Mouse (Mus musculus) skeletal muscle tissue, adult 2 months (tissue): ENCODE measurements around the gene Polr3e.
A peak's percentile ranks its signal among the peaks of the same experiment; 100 is the strongest.

Experiments used
- DNase-seq: peaks from one replicate; pipeline ENCODE4 v3.0.0-alpha.2; 2012; ENCODE audit warnings: low read depth, low spot score

Gene Polr3e

GRCm38 (mm10) chr7:120917592-120918461 lies at the start of gene Polr3e:
Polr3e (plus strand) TSS chr7:120917744.
- peak; percentile 99 for DNase-seq

- no peak for DNase-seq
Measured at GRCm38 (mm10) chr7:120869883-120870282, 47.7 kb upstream of the Polr3e start.

DNA sequence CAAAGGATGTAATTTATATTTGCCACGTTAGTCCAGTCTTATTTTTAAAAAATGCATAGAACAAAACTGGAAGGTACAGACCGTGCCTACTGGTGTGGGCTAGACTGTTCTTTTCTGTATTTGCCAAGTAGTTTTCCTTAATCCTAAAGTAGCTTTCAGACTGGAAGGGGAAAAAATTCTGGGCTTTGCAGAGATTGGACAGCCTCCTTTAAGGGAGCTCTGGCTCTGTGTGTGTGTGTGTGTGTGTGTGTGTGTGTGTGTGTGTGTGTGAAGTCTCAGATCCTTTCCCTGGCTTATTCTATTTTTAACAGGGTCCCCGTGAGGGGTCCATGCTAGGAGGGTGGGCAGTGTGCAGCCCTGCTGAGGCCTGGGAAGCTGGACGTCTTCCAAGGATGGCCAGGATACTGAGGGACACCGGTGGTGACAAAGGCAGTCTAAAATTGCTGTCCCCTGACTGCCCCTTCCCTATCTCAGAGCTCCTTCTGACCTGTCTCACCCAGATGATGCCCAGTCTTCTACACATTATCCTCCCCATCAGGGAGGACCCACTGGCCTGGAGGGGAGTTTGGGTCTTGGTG lies 47.0 kb upstream of the Polr3e start:
- DNase-seq, result no peak

DNA sequence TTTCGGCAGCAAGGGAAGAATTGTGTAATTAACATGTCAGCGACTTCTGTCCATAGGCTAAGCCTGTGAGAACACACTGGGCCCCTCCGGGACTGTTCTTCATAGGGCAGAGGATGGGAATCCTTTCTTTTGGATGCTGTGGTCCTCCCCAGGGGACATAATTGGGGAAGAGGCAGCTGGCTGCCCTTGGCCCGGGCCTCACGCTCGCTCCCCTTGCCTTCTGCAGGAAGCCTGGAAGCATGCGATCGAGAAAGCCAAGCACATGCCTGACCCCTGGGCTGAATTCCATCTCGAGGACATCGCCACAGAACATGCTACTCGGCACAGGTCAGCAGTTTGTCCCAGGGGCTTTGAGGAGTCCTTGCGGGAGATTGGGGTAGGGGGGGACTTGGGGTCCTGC lies 44.5 kb upstream of the Polr3e start:
- DNase-seq, result no peak

DNA sequence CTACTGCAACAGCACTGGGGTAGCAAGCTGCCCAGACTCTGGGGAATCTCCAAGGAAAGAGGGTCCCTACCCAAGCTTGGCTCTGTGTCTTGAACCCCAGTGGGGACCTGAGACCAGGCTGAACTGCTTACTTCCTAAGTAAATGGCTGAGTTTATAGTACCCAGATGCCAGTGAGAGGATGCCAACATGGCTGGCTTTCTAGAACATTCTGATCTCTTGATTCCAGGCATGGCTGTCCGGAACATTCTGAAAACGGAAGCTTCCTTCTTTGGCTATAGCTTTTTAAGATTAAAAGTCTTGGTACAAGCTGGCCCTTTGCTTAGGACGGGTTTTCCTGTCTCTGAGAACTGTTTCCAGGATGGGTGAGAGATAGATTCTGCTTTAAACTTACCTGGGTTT lies 43.5 kb upstream of the Polr3e start:
- DNase-seq, result peak; percentile 68

- no peak for DNase-seq
Measured at GRCm38 (mm10) chr7:120874764-120875539, 42.6 kb upstream of the Polr3e start.

DNA sequence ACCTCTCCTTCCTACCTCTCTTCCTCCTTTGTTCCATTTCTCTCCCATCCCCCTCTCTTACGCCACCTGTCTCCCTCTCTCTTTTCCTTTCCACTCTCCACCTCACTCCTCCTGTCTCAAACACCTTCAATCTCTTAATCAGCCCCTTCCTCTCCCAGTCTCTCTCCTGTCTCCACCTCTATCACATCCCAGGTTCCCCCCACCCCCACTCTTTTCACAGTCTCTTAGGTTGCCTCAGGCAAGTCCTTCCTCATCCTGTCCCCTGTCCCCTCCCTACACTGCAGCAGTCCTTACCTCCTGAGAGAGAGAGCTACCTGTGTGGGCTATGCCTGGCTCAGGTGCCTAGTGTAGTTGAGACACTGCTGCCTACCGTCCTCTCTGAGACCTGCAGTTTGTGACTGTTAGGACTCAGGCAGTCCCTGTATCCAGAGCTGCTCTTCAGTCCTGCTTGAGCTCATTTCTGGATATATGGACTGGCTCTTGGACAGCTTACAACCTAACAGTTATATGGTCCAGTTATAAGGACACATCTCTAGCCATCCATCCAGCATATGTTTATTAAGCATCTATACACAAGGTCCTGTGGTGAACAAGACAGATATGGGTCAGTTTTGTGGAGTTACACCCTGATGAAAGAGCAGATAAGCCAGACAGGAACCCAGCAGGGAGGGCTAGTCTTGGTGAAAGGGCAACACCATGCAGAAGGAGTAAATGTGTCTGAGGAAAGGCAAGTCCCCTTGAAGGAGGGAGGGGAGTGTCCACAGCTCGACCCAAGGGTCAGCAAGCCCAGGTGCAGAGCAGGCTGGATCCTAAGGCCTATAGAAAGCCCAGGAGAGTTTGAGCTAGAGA lies 41.8 kb upstream of the Polr3e start:
- no peak for DNase-seq

GRCm38 (mm10) chr7:120878271-120878670 lies 39.3 kb upstream of the Polr3e start:
- DNase-seq, result no peak

DNA sequence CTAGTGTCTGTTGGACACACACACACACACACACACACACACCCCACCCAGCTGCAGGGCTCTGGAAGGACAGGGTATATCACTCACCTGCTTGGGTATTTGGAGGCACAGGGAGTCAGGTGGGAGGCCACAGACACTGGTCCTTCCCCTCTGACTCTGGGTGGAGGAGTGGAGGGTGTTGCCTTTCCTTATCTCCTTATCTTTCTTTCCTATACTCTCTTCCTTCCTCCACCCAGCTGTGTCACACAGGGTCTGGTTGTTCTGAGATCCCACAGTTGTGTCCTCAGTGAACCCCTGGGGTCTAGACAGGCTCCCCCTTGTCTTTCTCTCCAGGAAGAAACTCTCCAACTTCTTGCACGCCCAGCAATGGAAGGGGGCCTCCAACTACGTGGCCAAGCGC lies 37.6 kb upstream of the Polr3e start:
- DNase-seq, result no peak

- DNase-seq, result no peak
Measured at GRCm38 (mm10) chr7:120880770-120881169, 36.8 kb upstream of the Polr3e start.

DNA sequence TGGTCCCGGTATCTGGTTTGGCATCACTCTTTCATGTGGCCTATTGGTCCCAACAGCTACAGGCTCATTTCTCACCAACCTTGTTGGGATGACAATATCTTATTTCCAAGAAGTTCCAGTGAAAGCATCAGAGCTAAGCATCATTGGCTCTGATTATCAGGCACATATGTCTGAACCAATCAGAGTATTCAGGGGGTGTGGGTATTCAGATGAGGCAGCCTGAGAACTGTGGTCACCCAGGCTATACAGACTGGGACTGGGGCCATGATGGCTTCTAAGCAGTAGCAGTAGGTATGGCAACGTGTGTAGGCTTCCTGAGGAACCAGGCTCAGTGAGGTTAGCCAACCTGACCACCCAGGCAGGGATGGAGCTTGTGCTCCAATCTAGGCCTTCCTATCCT lies 36.1 kb upstream of the Polr3e start:
- no peak for DNase-seq

DNA sequence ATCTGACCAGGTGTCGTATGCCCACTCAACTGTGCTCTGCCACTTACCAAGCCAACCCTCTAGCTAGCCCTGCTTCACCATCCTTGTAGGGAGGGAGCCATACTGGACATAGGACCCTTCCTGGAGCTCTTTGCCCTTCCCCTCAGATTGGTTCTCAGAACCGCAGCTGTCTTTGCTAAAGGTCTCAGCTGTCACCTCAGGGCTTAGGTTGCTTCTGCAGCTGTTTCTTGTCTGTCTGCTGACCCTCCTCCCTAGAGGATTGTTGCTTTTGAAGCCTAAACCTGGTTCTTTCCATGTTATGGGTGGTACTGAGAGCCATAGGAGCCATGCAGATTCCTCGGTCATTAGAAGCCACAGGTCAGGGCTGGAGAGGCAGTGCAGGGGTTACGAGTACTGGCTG lies 34.9 kb upstream of the Polr3e start:
- DNase-seq, result no peak

- DNase-seq, result no peak
Measured at GRCm38 (mm10) chr7:120883523-120884290, 33.8 kb upstream of the Polr3e start.

DNA sequence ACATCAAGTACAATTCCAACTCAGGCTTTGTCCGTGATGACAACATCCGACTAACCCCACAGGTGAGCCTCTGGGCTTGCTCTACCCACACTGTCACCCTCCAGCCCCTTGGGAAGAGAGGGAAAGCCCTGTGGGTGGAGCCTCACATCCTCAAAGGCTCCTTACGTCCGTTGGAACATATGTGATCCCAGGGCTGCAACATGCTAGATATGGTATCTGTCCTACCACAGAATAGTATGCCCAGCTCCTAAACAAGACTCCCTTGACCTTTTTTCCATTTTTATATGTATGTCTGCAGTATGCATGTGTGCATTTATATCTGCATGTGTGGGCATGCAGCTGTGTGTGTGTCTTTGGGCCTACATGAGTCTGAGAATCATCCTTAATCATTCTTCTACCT lies 32.8 kb upstream of the Polr3e start:
- no peak for DNase-seq

- DNase-seq, result no peak
Measured at GRCm38 (mm10) chr7:120893123-120893522, 24.4 kb upstream of the Polr3e start.

DNA sequence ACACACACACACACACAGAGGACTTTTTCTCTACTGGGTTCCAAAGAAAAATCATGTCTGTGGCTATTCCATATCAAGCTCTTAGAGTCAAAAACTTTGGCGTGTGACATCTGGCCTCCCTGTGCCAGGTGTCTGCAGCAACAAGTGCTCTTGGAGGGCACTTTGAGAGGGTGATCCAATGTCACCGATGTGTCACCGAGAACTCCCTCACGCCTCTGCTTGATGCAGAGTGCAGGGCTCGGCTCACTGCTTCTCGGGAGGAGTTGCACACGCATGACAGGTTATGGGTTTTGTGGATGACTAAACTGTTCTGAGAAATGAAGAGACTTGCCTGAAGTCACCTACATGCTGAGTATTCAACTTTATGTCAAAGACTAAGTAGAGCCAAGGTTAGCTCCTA lies 20.5 kb upstream of the Polr3e start:
- no peak for DNase-seq

GRCm38 (mm10) chr7:120897711-120898335 lies 19.7 kb upstream of the Polr3e start:
- peak; percentile 34 for DNase-seq

DNA sequence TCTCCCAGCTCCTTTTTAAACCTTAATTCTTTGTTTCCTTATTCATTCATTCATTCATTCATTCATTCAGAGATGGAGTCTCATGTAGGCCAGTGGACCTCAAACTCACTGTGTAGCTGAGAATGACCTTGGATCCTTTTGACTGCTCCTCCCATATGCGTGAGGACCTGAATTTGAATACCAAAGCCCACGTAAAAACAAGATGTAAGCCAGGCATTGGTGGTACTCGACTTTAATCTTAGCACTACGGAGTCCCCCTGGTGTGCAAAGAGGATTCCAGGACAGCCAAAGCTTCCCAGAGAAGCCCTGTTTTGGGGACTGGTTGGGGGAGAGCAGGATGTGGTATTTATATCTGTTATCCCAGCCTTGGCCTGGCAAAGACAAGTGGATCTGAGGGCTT lies 17.4 kb upstream of the Polr3e start:
- no peak for DNase-seq

DNA sequence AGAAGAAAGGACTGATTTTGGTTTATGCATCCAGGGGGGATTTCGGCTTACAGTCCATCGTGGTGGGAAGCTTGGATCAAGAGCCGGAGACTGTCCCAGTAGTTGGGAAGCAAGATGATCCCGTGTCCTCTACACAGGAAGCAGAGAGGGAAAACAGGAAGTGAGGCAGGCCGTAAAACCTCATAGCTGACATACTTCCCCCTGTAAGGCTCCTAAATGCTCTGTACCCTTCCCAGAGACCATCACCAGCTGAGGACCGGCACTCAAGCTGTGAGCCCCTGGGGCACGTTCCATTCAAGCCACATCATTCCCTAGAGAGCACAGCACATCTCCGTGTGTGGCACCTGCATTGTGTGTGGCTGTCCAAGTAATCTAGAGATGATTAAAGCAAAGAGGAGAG lies 15.8 kb upstream of the Polr3e start:
- DNase-seq, result no peak

DNA sequence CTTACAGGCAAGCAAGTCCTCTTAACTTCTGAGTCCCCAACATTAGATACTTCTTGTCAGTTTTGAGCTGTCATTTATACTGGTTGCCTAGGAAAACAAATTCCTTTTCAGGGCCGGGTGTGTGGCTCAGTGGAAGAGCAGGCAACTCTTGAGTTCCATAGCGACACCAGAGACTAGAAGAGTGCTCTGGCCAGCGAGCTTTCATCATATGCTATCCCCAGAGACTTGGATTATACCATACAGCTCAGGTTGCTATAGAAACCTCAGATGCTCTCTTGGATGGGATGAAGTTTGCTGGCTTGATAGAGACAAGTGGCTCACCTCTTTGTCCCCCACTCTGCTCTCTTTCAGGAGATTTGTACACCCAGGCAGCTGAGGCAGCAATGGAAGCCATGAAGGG lies 14.6 kb upstream of the Polr3e start:
- no peak for DNase-seq
